Mouse (Mus musculus): Measurements from ENCODE around the gene Heatr5a.

DNA sequence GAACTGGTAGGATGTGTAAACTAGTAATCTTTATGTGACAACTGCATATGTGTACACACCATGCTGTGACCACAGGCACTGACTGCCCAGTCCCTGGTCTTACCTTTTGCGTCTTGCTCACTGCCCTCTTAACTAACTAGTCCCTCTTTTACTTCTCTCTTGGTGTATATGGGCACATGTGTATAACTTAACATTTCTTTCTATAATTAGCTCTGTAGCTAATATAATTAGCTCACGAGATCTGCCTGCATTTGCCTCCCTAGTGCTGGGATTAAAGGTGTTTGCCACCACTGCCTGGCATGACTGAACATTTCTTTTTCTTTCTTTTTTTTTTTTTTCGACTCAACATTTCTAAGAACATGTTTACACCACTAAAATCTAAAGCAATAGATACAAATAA, 63.6 kb downstream of the Heatr5a start:
- no peak for TF ChIP-seq MAX (IDR thresholded peaks at IDR 0.05)
- no peak for TF ChIP-seq CTCF (IDR thresholded peaks at IDR 0.05; ENCODE audit: control insufficient read depth, insufficient read depth, insufficient read length)
- TF ChIP-seq MYOG (IDR thresholded peaks at IDR 0.05; ENCODE audit: control insufficient read depth, extremely low read depth, insufficient read length), result no peak
